Mouse (Mus musculus): ENCODE measurements around the gene Tsga10ip.
A peak's percentile ranks its signal among the peaks of the same experiment; 100 is the strongest.

Tsga10ip gene

GRCm38 (mm10) chr19:5402293-5402692 is at the start of gene Tsga10ip:
TSS of gene Tsga10ip (minus strand) at chr19:5402526.
- DNase-seq (ENCODE audit: low spot score in 2 of 2), result no peak

DNA sequence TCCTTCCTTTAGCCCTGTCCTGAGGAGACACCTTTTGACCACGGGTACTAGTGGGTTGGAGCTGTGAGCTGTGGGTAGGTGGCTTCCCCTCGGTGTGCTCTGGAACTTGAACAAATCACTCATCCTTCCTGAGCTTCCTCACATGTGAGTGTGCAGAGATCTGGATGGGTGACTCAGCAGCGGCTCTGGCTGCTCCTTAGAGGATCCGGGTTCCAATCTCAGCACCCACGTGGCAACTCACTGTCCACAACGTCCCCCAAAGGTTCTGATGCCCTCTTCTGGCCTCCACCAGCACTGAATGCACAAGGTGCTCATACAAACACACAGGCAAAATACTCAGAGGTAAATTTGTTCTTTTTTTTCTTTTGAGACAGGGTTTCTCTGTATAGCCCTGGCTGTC is 49.4 kb upstream of the Tsga10ip start:
- DNase-seq (ENCODE audit: low spot score in 2 of 2), result no peak

DNA sequence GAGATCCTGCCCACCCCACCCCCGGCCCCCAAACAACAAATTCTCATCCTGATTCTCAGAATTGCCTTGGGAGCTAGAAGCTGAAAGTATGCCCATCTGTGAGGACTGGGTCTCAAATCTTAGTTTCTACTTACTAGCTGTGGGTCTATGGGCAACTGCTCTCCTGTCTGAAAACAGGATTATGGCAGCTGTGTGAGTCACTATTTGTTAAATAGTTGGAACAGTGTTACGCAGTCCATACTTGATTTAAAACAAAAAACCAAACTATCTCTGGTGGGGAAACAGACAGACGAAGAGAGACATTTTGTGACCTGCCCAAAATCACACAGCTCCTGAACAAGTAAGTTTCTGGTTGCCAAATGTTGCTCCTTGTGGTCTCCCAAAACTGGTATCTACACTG is 47.3 kb upstream of the Tsga10ip start:
- no peak for DNase-seq (ENCODE audit: low spot score in 2 of 2)

DNA sequence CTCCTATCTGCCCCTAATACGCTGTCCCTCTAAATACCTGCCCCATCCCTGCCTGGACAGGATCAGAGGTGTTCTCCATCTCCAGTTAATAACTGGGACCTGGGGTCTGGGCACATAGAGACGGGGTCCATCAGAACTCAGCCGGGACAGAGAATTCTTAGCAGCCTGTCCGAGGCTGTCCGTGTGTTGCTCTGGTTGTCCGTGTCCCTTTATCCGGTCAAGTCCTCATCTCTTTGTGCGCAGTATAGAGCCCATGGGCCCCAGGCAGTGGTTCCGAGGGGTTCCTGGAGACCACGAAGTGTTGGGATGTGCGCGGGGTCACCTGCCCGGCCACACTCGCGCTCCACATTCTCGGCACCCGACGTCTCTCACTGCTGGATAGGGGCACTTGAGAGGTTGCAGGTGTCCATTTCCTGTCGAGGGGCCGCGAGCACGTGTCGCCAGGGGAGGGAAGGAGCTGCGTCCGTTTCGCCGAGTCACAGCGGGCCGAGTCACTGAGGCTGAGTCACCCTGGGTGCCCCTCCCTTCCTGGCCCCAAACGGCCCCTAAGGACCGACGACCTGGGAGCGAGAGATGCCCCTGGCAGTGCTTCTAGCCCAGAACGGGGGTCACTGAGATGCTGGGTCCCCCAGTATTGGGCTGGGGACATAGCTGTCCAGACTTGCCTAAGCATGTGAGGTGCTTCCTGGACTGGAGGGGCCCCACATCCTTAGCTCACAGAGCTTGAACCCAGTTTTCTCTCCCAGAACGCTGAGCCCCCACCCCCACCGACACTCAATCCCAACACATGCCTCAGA is 46.2 kb upstream of the Tsga10ip start:
- no peak for DNase-seq (ENCODE audit: low spot score in 2 of 2)

DNA sequence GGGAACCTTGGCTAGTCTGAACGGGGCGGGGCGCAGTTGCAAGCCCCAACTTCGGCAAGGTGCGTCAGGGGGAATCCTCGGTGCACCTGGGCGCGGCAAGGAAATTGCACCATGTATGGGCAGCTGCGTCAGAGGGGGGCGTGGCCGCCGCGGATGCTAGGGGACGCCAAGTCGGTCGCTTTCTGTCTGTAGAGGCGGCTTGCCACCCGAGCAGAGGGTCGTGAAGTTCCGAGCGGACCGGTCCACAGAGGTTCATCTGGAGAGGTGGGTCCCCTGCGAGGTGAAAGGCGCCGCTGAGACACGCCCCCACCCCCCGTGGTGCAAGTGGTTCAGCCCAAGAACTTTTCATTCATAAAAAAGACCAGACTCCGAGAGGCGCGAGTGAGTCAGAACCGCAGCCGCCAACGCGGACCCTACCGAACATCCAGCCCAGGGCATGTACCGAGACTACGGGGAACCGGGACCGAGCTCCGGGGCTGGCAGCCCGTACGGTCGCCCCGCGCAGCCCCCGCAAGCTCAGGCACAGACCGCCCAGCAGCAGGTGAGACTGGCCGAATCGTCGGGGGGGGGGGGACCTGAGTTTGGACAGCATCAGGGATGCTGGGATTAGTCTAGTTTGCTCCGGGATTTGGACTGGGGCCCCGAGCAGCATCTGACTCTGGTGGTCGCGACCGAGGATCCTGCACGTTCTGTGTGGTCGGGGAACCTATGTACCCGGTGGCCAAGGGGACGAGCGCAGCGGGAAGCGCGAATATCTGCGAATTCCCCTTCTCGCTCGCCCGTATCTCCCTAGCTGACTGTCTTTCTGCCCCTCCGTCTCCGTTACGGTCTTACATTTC is 45.4 kb upstream of the Tsga10ip start, which contains the start of gene Fosl1:
Fosl1 (plus strand) TSS at position 33 of the 839 bp plus-strand sequence.
- DNase-seq (ENCODE audit: low spot score in 2 of 2), result peak; percentile 59 to 63

DNA sequence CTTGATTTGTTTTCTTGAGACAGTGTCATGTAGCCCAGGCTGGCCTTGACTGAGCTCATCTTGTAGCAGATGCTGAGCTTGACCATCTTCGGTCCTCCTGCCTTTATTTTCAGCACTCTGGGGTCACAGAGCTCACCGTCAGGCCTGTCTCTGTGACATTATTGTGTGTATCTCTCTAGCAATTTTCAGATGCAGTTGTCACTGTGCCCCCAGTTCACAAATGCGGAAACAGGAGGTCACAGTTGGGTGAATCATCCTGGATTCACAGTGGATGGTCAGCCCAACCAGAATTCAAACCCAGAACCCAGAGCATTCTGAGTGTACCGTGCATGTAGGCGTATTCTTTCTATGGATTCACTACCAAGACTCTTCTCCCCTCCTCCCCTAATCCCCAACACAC is 43.4 kb upstream of the Tsga10ip start:
- DNase-seq (ENCODE audit: low spot score in 2 of 2), result no peak

DNA sequence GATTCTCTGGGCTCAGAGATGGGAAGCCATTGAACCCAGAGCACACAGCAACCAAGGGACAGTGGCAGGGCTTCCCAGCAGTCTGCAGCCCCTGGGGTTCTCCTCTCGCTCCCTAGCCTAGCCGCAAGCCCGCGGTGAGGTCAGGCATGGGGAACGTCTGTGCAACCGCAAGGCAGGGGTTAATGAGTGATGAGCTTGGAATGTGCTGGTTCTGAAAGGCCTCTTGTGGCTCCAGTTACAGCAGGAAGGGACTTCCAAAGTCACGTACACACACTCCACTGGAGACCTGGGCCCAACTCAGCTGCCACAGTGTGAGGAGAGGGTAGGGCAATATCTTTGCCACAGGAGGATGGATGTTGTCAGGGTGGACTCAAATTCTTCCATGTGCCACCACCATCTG is 42.6 kb upstream of the Tsga10ip start:
- DNase-seq (ENCODE audit: low spot score in 2 of 2), result no peak

DNA sequence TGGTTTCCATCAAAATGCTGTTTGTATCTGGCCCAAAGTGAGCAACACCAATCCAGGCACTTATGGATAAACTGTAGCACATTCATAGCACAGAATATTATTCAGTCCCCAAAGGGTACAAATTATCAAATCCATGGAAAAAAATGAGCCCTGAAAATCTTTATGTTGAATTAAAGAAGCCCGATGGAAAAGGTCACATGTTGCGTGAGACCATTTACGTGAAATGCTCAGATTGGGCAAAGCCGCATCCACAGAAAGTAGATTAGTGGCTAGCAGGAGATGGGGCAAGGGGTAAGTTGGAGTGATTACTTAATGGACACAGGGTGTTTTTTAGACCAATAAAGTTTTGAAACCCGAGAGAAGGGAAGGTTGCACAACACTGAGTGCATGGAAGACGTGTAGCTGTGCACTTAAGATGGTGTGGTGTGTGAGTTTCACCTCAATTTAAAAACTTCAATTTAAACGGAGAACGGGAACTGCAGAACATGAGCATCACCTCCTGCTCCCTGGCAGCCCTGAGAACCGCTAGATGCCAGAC is 42.1 kb upstream of the Tsga10ip start:
- no peak for DNase-seq (ENCODE audit: low spot score in 2 of 2)

- no peak for DNase-seq (ENCODE audit: low spot score in 2 of 2)
These were observed 31.6 kb upstream of the Tsga10ip start for GRCm38 (mm10) chr19:5433951-5434350.

DNA sequence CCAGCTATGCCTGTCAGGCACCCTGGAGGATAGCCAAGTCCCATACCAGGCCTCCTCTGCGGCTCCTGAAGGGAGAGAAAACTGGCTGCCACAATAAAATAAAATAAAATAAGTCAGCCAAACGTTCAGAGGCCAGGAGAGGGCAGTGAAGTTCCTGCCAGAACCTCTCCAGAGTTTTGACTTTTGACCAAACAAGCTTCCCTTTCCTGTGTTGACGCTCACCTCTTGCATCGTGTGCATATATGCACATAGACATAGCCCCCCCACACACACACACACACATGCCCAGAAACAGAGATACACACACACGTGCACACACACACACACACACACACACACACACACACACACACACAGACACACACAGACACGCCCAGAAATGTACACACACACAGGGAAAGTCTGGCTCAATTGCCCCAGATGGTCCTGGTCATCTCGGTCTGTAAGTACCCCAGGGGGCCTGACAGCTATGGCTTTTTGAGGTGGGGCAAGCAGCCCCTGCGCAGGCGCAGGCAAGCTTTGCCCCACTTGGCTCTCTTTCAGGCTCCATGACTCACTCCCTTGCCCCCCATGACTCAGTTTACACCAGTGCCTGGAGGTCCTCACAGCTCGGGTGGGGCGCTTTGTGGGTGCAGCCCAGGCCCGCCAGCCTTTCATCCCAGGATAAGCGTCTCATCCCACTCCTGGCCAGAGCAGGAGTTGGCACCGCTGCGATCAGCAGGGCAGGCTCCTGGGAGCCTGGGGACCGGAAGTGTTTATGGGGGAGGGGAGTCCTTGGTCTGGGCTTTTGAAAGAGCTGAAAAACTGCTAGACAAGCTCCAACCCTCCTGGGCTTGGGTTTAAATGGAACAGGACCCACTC is 30.9 kb upstream of the Tsga10ip start:
- DNase-seq (ENCODE audit: low spot score in 2 of 2), result peak; percentile 36 to 63

- peak in 1 of 2 experiments; percentile 53 for DNase-seq (ENCODE audit: low spot score in 2 of 2)
These were observed 29.7 kb upstream of the Tsga10ip start for GRCm38 (mm10) chr19:5431911-5432464.

DNA sequence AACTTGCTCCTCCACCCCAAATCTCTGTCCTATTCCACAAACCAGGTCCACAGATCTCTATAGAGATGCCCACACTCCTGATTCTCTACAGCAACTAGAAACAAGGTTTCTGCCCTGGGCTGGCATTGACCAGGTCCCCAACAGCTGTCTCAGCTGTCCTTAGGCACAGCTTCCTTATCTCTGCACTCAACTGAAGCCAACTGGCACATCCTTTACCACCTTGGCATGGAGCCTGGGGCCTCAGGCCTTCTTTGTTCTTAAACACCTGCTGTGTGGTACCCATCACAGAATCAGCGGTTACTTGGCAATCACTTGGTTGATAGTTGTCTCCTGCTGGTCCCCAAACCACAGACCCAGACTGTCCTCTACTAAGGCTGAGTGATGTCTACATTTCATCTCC is 28.1 kb upstream of the Tsga10ip start:
- no peak for DNase-seq (ENCODE audit: low spot score in 2 of 2)

- DNase-seq (ENCODE audit: low spot score in 2 of 2), result peak in 1 of 2 experiments; percentile 39
These were observed 27.5 kb upstream of the Tsga10ip start for GRCm38 (mm10) chr19:5429806-5430205.

DNA sequence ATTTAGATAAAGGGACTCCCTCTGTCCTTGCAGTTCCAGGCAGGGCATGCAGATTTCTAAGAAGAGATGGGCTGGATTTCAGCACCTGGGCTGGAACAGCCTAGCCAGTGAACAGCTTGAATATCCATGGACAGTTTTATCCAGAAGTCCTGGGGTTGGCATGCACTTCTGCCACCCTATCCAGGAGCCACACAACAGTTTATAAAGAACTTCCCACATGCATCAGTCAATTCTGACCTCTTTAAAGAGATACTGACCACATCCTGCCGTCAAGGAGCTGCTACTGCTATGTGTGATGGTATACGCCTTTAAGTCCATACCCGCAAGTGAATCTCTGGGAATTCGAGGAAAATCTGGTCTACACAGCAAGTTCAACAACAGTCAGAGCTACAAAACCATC is 26.9 kb upstream of the Tsga10ip start:
- DNase-seq (ENCODE audit: low spot score in 2 of 2), result no peak

DNA sequence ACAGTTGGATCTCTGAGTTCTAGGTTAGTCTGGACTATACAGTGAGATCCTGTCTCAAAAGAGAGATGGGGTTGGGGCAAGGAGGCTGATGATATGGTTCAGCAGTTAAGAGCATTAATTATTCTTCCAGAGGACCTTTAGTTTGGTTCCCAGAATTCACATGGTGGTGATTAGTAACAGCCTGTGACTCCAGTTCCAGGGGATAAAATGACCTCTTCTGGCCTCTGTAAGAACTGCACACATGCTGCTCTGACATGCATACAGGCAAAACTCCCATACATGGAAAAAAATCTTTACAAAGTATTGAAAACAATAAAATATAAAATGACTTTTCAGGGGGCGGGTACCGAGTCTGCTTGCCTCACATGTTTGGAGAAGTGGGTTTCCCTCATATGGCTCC is 25.8 kb upstream of the Tsga10ip start:
- no peak for DNase-seq (ENCODE audit: low spot score in 2 of 2)

DNA sequence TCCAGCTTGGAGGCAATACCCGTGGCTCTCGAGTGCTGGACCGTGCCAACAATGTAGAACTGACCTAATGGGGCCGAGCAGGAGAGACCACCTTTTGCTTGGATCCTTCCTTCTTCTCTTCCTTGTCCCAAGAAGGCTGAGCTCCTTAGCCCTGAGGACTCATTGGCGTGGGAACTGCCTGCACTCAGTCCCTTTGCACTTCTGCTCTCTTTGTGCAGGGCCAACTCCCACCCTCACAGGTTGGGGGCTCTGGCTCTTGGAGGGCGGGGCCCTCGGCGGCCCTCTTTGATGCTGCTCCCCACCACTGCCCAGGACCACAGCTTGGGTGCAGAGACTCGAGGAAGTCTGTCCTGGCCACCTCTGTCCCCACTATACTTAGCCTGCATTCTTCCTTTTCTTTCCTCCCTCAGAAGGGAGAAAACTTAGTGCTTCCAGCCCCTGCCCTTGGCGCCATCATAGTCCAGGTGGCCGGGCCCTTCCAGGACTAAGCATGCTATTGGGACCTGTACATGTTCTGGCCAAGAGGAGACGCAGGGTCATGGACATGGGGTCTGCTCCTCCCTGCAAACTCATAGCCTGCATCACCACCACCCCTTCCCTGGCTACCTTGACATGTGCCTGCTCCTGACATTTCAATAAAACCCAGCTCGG is 24.4 kb upstream of the Tsga10ip start:
- no peak for DNase-seq (ENCODE audit: low spot score in 2 of 2)

- no peak for DNase-seq (ENCODE audit: low spot score in 2 of 2)
These were observed 23.7 kb upstream of the Tsga10ip start for GRCm38 (mm10) chr19:5425906-5426565.

DNA sequence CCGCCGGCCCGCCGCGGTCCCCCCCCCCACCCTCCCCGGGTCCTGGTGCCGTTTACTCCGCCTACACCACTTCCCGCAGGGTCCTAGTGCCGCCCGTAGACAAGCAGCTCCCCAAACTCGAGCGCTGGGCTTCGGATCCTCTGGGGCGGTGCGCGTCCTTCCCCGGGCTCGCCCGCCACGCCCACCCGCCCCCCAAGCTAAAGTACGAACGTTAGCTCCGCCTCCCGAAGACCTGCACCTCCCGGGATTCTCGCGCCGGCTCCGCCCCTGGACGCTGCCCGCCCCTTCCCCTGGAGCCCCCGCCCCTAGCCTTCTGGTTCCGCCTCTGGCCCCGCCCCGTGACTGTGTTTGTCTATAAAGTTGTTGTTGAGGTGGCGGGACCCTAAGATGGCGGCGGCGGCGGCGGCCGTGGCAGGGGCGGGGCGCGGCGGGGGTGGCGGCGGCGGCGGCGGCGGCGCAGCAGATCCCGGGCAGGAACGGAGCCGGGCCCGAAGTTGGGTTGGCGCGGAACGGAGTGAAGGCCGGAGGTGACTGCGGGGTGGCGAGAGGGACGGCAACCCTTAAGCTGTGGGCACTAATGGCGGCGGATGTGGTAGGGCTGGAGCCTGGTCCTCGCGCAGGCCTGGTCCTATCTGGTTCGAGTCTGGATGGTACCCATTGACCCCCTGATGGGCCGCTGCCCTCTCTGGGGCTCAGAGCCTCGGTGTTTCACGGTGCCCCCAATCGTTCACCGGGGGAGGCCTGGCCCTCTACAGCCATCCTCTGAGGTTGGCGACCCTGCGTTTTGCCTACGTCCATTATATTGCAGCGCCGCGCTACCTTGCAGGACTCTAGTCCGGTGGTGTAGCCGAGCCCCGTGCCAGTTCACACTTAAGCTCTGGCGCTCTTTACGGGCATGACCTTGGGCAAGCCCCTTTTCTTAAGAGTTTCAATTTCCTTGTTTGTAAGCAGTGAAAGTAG is 22.7 kb upstream of the Tsga10ip start, which contains the start of the genes Drap1 and AI837181:
Drap1 (minus strand) TSS at position 198 of the 960 bp plus-strand sequence.
AI837181 (plus strand) TSS at position 363 of the 960 bp plus-strand sequence.
- DNase-seq (ENCODE audit: low spot score in 2 of 2), result peak; percentile 88 to 92

All from heart, adult 9 months (tissue).